ENCODE assay signal across 9 mouse cellular contexts in the genomic region with DNA sequence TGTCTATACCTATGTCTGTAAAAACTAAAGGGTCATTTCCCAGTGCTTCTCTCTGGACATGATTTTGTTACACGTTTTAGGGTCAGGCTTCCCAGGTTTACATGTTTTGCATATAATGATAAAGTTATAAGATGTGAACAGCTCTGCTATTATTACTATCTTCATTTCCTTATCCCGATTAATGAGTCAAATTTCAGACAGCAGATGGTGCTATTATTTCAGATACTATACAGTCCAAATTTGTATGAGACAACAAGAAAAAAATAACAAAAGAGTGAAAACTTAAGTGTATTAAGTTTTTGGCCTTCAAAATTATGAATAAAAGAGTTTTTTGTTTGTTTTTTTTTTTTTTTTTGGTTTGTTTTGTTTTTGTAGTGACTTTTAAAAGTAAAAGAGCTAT.
"Had no signal": no experiment of that assay in that cellular context is flagged by ENCODE, and none has a peak within 500 bp of the region (broad histone marks: within the 10 kb centered on the region; RNA-seq: fewer than 3 reads in every experiment).

No protein-coding gene starts in this region.

- H3K27me3 ChIP-seq: limb, embryonic 12.5 days; liver, embryonic 13.5 days; neural tube, embryonic 12.5 days had no signal

- H3K9me3 ChIP-seq: limb, embryonic 12.5 days; liver, embryonic 13.5 days; neural tube, embryonic 12.5 days had no signal

- H3K4me1 ChIP-seq: limb, embryonic 12.5 days; liver, embryonic 13.5 days; neural tube, embryonic 12.5 days had no signal

- H3K4me2 ChIP-seq: limb, embryonic 12.5 days; liver, embryonic 13.5 days; neural tube, embryonic 12.5 days had no signal

- H3K36me3 ChIP-seq: limb, embryonic 12.5 days; liver, embryonic 13.5 days; neural tube, embryonic 12.5 days had no signal

- DNase-seq: kidney, adult 18-20 months; kidney, postnatal 14 days; liver; liver, embryonic 13.5 days; liver, postnatal 0 days; thymus, postnatal 4 days had no signal

- ATAC-seq: liver, postnatal 0 days had no signal

- H3K9ac ChIP-seq: limb, embryonic 12.5 days; liver, embryonic 13.5 days; liver, postnatal 0 days; neural tube, embryonic 12.5 days had no signal

- H3K27ac ChIP-seq: limb, embryonic 12.5 days; liver, embryonic 13.5 days; neural tube, embryonic 12.5 days; stomach, postnatal 0 days had no signal

- H3K4me3 ChIP-seq: limb, embryonic 12.5 days; liver, embryonic 13.5 days; neural tube, embryonic 12.5 days had no signal
